Mouse (Mus musculus) monocyte, adult 5-6 weeks (primary cell): ENCODE data around the gene Plod2. TPM values are rescaled to one million over a fixed set of nuclear protein-coding genes. Genes with fewer than 3 reads are reported as not detected.

Experiments
- total RNA-seq: library from RNA; stranded (forward); fragments of 200-1000, 200-491, 200-594 nt; gene quantifications from 3 replicates; pipeline ENCODE4 v1.2.3, GENCODE M21; 2017

Gene Plod2
- total RNA-seq, 1 experiment from 2014 or later, result 2.6 TPM

Other genes starting within 250 kb of the Plod2 start
- 1.6 TPM in 1 of 3 replicates, not detected in the others for gene 1700057G04Rik, start 232.8 kb upstream of the Plod2 start, total RNA-seq
- 2.9 to 15.8 TPM (median 4.9 TPM) in 3 replicates for gene Plscr4, start 84.8 kb upstream of the Plod2 start, total RNA-seq